Mouse (Mus musculus): Measurements from ENCODE around the gene Ubtd1.

Gene Ubtd1

DNA sequence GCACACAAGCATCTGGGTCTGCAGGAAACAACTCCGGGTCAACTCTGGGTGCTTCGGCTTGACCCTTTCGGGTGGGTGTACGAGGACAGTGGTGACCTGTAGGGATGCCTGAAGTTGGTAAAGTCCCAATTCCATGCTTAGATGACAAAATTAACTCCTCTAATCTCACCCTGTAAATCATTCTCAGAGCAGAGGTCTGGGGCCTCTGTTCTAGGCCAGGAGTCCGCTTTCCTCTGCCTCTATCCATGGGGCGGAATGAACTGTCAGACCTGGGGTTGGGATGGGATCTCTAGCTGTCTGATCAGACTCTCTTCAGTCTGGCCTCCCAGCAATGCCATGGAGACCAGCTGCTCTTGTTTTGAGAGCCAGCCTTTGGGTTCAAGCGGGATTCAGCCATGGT lies 79.9 kb downstream of the Ubtd1 start:
- 96% methylated on average over 7 of the region's 7 CpGs for WGBS

DNA sequence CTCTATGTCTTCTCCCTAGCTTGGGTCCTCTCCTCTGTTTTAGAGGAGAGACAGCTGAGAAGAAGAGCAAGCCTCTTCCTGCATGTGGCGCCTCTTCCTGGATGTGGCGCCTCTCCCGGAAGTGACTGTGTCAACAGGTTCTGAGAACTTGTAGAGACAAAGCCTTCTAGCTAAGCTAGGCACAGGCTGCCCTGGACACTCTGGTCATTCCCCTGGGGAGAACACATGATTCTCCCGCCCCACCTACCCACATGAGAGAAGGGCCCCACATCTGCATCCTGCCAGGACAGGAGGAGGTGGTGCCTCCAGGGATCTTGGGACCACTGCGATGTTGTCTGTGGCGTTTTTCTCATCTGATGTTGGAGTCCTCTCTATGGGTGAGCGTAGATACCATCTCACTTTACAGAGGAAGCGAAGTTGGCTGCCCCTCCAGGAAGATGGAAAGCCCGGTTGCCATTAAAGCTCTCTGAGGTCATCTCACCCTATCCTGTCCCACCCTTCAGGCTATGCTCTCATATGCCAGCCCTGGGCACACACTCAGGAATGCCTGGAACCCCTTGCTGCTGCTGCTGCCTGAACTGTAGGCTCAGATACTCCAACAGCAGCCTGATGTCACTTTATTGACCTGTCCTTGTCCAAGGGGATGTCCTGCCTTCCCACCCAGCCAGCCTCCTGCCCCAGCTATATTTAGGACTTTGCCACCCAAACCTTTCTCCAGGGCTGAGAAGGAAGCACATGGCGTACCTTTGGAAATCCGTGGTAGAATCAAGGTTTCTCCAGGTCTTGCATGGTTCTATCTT lies 87.1 kb downstream of the Ubtd1 start:
- WGBS = 72% methylated on average over 11 of the region's 11 CpGs

DNA sequence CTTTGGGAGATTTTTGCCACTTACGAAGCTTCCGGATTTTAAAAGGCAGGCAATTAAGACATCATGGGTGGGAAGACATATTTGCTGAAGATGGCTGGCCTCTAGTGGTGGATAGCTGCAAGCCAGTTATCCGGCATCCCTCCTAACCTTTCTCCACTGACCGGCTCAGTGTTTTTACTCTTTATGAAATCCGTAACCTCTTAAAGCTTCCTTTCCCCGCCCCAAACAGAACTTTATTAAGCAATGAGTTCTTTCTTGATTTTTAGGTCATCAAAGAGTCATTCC lies 87.6 kb downstream of the Ubtd1 start:
- 44% methylated on average over 6 of the region's 6 CpGs for WGBS

DNA sequence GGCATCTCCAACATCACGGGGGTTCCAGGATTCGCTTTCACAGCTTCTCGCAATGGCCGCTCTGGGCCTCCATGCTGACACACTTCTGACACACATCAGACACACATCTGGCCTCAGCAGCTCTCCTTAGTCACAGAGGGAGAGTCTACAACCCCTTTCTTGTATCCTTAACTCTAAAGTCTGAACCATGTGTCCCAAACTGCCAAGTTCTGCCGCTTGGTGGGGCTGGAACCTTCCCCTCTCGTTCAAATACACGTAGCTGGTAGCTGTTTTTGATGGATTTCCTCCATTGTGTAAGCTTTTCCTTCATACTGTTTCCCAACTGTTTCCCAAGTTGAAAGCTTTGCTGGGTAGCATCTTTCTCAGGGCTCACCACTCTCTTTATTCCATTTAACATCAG lies 89.7 kb downstream of the Ubtd1 start:
- WGBS = 67% methylated on average over 7 of the region's 7 CpGs

DNA sequence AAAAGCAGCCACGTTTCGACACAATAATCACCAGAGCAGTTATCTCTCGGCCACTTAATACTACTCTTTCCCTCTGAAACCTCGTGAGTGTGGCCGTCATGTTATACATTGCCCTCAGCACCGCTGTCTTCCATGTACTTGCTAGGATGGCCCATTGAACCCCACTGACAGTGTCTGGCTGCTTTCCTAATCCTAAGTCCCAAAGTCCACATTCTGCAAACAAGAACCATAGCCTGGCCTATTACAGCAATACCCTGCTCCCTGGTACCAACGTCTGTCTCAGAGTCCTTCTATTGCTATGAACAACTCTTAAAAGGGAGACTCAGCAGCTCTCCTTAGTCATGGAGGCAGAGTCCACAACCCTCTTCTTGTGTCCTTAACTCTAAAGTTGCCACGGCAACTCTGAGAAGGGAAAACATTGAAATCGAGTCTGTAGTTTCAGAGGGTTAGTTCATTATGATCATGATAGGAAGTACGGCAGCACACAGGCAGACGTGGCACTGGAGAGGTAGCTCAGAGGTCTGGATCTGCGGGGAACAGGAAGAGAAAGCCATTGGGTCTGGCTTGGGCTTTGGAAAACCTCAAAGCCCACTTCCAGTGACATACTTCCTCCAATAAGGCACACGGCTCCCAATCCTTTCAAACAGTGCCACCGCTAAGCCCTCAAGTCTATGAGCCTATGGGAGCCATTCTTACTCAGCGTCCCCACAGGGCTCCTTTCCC lies 90.5 kb downstream of the Ubtd1 start:
- 82% methylated on average over 15 of the region's 15 CpGs for WGBS

DNA sequence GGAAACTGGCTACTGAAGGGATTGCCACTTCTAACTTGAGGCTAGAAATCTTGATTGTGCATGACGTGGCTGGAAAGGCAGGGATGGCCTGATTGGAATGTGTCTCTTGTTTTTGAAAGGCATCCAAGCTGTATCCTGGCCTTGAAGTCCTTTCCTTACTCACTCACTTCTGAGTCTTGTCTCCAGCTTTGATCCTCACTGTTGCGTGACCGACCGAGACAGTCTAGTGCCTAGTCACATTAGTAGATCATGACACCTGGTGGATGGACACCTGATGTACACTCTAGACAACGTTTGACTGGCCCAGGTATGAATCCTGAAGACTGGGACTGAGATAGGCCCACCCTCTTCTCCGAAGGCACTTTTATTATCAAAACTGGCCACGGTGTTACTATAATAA lies 91.2 kb downstream of the Ubtd1 start:
- WGBS = 80% methylated on average over 7 of the region's 7 CpGs

DNA sequence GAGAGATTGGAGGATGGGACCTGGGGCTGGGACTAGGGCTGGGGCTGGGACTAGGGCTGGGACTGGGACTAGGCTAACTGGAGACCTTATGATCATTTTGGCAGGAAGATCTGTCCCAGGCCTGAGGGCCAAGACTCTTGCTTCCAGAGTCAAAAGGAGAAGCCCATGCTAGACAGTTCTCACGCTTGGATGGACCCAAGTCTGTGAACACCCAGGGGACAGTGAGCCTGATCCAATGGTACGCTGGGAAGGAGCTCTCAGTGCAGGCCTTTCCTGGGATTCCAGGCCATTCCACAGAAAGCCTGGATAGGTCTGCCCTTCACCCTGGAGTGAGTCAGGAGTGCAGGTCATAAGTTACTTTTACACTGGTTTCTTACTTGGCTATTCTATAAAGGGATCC lies 93.5 kb downstream of the Ubtd1 start:
- WGBS = 84% methylated on average over 2 of the region's 2 CpGs

DNA sequence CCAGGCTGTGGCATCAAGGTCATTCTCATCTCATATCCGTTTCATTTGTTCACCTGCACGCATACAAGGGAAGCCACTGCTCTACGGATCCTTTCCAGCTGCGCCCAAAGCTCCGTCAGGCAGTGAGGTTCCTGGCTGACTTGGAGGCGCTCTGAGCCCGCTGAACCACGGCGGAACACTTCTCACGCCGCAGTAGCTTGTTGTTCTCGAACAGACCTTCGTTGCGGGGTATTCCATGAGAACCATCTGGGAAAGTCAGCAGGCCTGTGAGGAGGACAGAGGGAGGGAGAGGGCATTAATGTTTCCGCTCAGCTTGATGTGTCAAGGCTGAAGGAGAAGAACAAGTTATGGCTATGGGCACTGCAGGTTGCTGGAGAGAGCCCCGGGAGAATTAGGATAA lies 94.4 kb downstream of the Ubtd1 start:
- WGBS = 89% methylated on average over 16 of the region's 16 CpGs

DNA sequence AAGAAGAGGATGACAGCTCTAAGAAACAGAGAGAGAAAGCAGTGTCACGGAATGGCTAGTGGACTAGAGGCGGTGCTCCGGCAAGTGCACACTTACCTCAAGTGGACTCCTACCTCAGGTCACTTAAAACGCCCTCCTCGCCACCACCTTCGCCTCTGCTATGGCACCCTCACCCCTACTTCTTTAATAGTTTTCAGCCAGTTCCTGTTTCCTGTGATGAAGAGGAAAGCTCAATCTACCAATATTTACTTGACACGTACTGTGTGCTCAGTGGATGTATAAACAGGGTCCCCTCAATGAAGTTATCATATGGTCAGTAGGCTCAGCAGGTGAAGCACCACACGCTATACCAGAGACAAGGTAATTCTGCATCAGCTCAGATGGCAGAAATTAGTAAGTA lies 97.0 kb downstream of the Ubtd1 start:
- WGBS = 94% methylated on average over 8 of the region's 8 CpGs

DNA sequence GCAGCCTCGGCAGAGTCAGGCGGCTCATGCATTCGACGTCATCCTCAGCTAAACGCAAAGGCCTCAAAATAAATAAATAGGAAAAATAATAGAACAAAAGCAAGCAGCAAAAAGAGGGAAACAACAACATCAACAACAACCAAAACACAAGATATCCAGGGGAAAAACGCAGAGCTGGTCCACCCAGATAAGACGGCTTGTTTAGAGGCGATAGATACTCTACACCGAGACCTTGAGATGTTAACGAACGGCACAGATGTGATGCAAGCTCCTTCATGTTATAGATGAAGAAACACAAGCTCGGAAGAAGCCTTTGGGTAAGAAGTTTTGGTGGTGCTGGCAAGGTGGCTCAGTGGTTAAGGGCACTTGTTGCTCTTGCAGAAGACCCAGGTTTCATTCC lies 97.4 kb downstream of the Ubtd1 start:
- 96% methylated on average over 12 of the region's 12 CpGs for WGBS

DNA sequence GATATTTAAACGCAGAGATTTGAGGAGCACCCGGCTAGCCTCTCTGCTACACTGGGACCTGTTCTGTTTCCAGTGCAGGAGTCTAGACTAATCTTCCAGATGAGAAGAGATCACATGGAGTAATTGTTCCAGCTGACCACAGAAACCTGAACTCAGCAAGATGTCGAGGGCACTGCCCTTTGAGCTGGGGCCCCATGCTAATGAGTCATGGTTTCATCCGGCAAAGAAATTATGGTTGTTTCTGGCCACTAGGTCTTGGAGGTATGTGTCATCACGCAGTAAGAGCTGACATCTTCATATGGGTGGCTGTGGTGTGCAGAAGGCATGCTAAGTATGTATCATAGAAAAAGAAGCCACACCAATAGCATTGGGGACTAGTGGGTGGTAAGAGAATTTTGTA lies 98.4 kb downstream of the Ubtd1 start:
- WGBS = 85% methylated on average over 5 of the region's 5 CpGs

DNA sequence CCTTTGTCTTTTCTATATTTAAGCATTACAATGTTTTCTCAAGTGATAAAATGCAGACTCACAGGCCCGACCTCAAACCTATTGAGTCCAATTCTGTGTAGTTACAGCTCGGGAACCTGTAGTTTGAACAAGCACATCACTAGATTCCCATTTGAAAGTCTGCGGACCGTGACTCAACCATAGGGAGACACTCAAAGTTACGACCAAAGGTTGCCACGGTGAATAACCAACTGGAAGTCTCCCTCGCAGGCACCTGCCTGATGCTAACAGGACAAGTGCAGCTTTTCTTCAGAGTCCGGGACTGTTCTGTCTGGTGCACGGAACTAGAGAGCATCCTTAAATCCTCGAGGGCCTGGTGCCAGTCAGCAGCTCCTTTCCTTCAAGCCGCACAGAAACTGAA lies 98.9 kb downstream of the Ubtd1 start:
- 89% methylated on average over 11 of the region's 11 CpGs for WGBS

DNA sequence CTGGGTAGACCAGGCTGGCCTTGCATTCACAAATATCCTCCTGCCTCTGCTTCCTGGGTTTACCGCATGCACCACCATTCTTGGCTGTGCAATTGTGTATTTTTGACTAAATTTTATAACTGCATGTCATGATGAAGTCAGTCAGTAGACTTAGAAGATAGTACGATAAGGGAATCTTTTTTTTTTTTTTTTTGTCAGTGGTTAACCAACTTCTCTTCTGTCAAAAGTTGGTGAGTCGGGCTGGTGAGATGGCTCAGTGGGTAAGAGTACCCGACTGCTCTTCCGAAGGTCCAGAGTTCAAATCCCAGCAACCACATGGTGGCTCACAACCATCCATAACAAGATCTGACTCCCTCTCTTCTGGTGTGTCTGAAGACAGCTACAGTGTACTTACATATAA lies 100.0 kb downstream of the Ubtd1 start:
- 93% methylated on average over 5 of the region's 5 CpGs for WGBS

All from cerebral cortex, adult 2 months (tissue).